Mouse (Mus musculus) MEL (cell line): ENCODE data around the gene Inpp1. TPM values are rescaled to one million over a fixed set of nuclear protein-coding genes. Genes with fewer than 3 reads are reported as not detected.

Experiments
- DNase-seq: peaks from one replicate; pipeline ENCODE4 v3.0.0; 2011; ENCODE audit warnings: low read depth, low spot score
- H3K27ac ChIP-seq: 2 replicates; pipeline ENCODE4 v1.5.1; 2012; ENCODE audit warnings: low read depth, mild to moderate bottlenecking, control low read depth, low read length, moderate library complexity; ENCODE audit not compliant: control insufficient read depth
- H3K27me3 ChIP-seq, 2 experiments: fragments of 150-350 bp in 1 of 2; sonication (generic) in 1 of 2; 2 replicates each; pipeline ENCODE4 v1.6.1; 2012; ENCODE audit warnings: low read length in 2 of 2, mild to moderate bottlenecking in 2 of 2, improper control_type of control experiment in 1 of 2, moderate library complexity in 1 of 2; ENCODE audit not compliant: insufficient read depth in 2 of 2, control insufficient read depth in 1 of 2
- H3K36me3 ChIP-seq, 2 experiments: 2 replicates each; pipeline ENCODE4 v1.6.1; 2012 to 2014; ENCODE audit warnings: low read length in 2 of 2, improper control_type of control experiment in 1 of 2, inconsistent platforms in 1 of 2, mild to moderate bottlenecking in 1 of 2; ENCODE audit not compliant: insufficient read depth in 2 of 2, control insufficient read depth in 1 of 2
- H3K4me1 ChIP-seq, 2 experiments: fragments of 150-350 bp in 1 of 2; sonication (generic) in 1 of 2; 2 replicates each; pipeline ENCODE4 v1.6.1; 2012; ENCODE audit warnings: low read length in 2 of 2, improper control_type of control experiment in 1 of 2, mild to moderate bottlenecking in 1 of 2; ENCODE audit not compliant: insufficient read depth in 2 of 2, control insufficient read depth in 1 of 2
- H3K4me3 ChIP-seq, 2 experiments: fragments of 150-350 bp in 1 of 2; sonication (generic) in 1 of 2; 2 replicates each; pipeline ENCODE4 v1.5.1; 2012; ENCODE audit warnings: low read depth in 2 of 2, low read length in 2 of 2, mild to moderate bottlenecking in 2 of 2, moderate library complexity in 2 of 2, control low read depth in 1 of 2, improper control_type of control experiment in 1 of 2; ENCODE audit not compliant: control insufficient read depth in 1 of 2, insufficient read depth in 1 of 2
- H3K79me2 ChIP-seq: 2 replicates; pipeline ENCODE4 v1.6.1; 2012; ENCODE audit warnings: mild to moderate bottlenecking, low read length, moderate library complexity; ENCODE audit not compliant: control insufficient read depth, poor library complexity, insufficient read depth
- H3K9ac ChIP-seq: 2 replicates; pipeline ENCODE4 v1.6.1; 2012; ENCODE audit warnings: low read depth, mild to moderate bottlenecking, control low read depth, low read length, moderate library complexity; ENCODE audit not compliant: control insufficient read depth, poor library complexity, severe bottlenecking
- H3K9me3 ChIP-seq: fragments of 150-350 bp; sonication (generic); replicated peaks from 2 replicates; pipeline ENCODE4 v1.6.1; 2012; ENCODE audit warnings: mild to moderate bottlenecking, low read length, improper control_type of control experiment, moderate library complexity; ENCODE audit not compliant: insufficient read depth
- BHLHE40 ChIP-seq: IDR thresholded peaks from 2 replicates; pipeline ENCODE4 v1.6.1; 2012; ENCODE audit warnings: low read depth, mild to moderate bottlenecking, inconsistent platforms, low read length, improper control_type of control experiment, borderline replicate concordance
- CHD1 ChIP-seq: IDR thresholded peaks from 2 replicates; pipeline ENCODE4 v1.6.1; 2012; ENCODE audit warnings: low read depth, mild to moderate bottlenecking, inconsistent platforms, low read length, improper control_type of control experiment
- E2F4 ChIP-seq: IDR thresholded peaks from 2 replicates; pipeline ENCODE4 v1.6.1; 2011; ENCODE audit warnings: low read depth, low read length, improper control_type of control experiment, borderline replicate concordance
- ELF1 ChIP-seq: IDR thresholded peaks from 2 replicates; pipeline ENCODE4 v1.6.1; 2014; ENCODE audit warnings: low read depth, mild to moderate bottlenecking, inconsistent platforms, low read length, improper control_type of control experiment, moderate library complexity
- EP300 ChIP-seq, 2 experiments: IDR thresholded peaks; 2 replicates each; pipeline ENCODE4 v1.6.1; 2011; ENCODE audit warnings: improper control_type of control experiment in 2 of 2, low read length in 2 of 2, low read depth in 1 of 2, mild to moderate bottlenecking in 1 of 2
- ETS1 ChIP-seq: IDR thresholded peaks from 2 replicates; pipeline ENCODE4 v1.6.1; 2012; ENCODE audit warnings: low read depth, mild to moderate bottlenecking, inconsistent platforms, low read length, improper control_type of control experiment, moderate library complexity
- GABPA ChIP-seq: IDR thresholded peaks from 2 replicates; pipeline ENCODE4 v1.6.1; 2012; ENCODE audit warnings: low read depth, mild to moderate bottlenecking, inconsistent platforms, low read length, improper control_type of control experiment, moderate library complexity
- GATA1 ChIP-seq: IDR thresholded peaks from 2 replicates; pipeline ENCODE4 v1.6.1; 2011; ENCODE audit warnings: low read depth, low read length, improper control_type of control experiment
- HCFC1 ChIP-seq: IDR thresholded peaks from 2 replicates; pipeline ENCODE4 v1.6.1; 2012; ENCODE audit warnings: low read depth, mild to moderate bottlenecking, inconsistent platforms, low read length, improper control_type of control experiment, moderate library complexity
- JUND ChIP-seq: IDR thresholded peaks from 2 replicates; pipeline ENCODE4 v1.6.1; 2011; ENCODE audit warnings: low read depth, mild to moderate bottlenecking, improper control_type of control experiment, low read length
- MAX ChIP-seq: IDR thresholded peaks from 2 replicates; pipeline ENCODE4 v1.6.1; 2011; ENCODE audit warnings: low read length, improper control_type of control experiment
- MAZ ChIP-seq: IDR thresholded peaks from 2 replicates; pipeline ENCODE4 v1.6.1; 2012; ENCODE audit warnings: low read depth, mild to moderate bottlenecking, inconsistent platforms, low read length, improper control_type of control experiment
- MEF2A ChIP-seq: IDR thresholded peaks from 2 replicates; pipeline ENCODE4 v1.6.1; 2014; ENCODE audit warnings: low read depth, mild to moderate bottlenecking, inconsistent platforms, low read length, improper control_type of control experiment; ENCODE audit not compliant: poor library complexity, insufficient replicate concordance, severe bottlenecking; ENCODE audit errors: extremely low read depth
- MXI1 ChIP-seq: IDR thresholded peaks from 2 replicates; pipeline ENCODE4 v1.6.1; 2011; ENCODE audit warnings: mild to moderate bottlenecking, low read depth, low read length, improper control_type of control experiment
- MYB ChIP-seq: IDR thresholded peaks from 2 replicates; pipeline ENCODE4 v1.6.1; 2011; ENCODE audit warnings: mild to moderate bottlenecking, low read depth, low read length, improper control_type of control experiment
- NELFE ChIP-seq: IDR thresholded peaks from 2 replicates; pipeline ENCODE4 v1.6.1; 2011; ENCODE audit warnings: low read depth, low read length, improper control_type of control experiment
- NRF1 ChIP-seq: IDR thresholded peaks from 2 replicates; pipeline ENCODE4 v1.6.1; 2014; ENCODE audit warnings: low read depth, mild to moderate bottlenecking, inconsistent platforms, low read length, improper control_type of control experiment, moderate library complexity; ENCODE audit not compliant: poor library complexity, insufficient read depth, severe bottlenecking
- POLR2A ChIP-seq, 2 experiments: IDR thresholded peaks; 2 replicates each; pipeline ENCODE4 v1.6.1; 2011 to 2012; ENCODE audit warnings: low read length in 2 of 2, mild to moderate bottlenecking in 2 of 2, control low read depth in 1 of 2, improper control_type of control experiment in 1 of 2, low read depth in 1 of 2, moderate library complexity in 1 of 2; ENCODE audit not compliant: control insufficient read depth in 1 of 2, insufficient read depth in 1 of 2, poor library complexity in 1 of 2
- POLR2AphosphoS2 ChIP-seq: IDR thresholded peaks from 2 replicates; pipeline ENCODE4 v1.6.1; 2011; ENCODE audit warnings: low read length, improper control_type of control experiment
- POLR2AphosphoS5 ChIP-seq: IDR thresholded peaks from 2 replicates; pipeline ENCODE4 v1.6.1; 2012; ENCODE audit warnings: low read depth, borderline replicate concordance, mild to moderate bottlenecking, inconsistent platforms, low read length, moderate library complexity, mixed read lengths
- RAD21 ChIP-seq: IDR thresholded peaks from 2 replicates; pipeline ENCODE4 v1.6.1; 2011; ENCODE audit warnings: mild to moderate bottlenecking, low read depth, low read length, improper control_type of control experiment
- RCOR1 ChIP-seq: IDR thresholded peaks from 2 replicates; pipeline ENCODE4 v1.6.1; 2012; ENCODE audit warnings: low read depth, mild to moderate bottlenecking, inconsistent platforms, low read length, improper control_type of control experiment
- SIN3A ChIP-seq: IDR thresholded peaks from 2 replicates; pipeline ENCODE4 v1.6.1; 2012; ENCODE audit warnings: low read length, improper control_type of control experiment, inconsistent platforms
- SMC3 ChIP-seq: IDR thresholded peaks from 2 replicates; pipeline ENCODE4 v1.6.1; 2011; ENCODE audit warnings: low read depth, low read length, improper control_type of control experiment
- TAL1 ChIP-seq: IDR thresholded peaks from 2 replicates; pipeline ENCODE4 v1.6.1; 2012; ENCODE audit warnings: mild to moderate bottlenecking, inconsistent platforms, low read length, moderate library complexity, mixed read lengths
- TBP ChIP-seq: IDR thresholded peaks from 2 replicates; pipeline ENCODE4 v1.8.0; 2011; ENCODE audit warnings: low read depth, low read length, improper control_type of control experiment
- TCF12 ChIP-seq: IDR thresholded peaks from 2 replicates; pipeline ENCODE4 v1.6.1; 2014; ENCODE audit warnings: low read depth, mild to moderate bottlenecking, inconsistent platforms, low read length, improper control_type of control experiment, moderate library complexity
- UBTF ChIP-seq: IDR thresholded peaks from 2 replicates; pipeline ENCODE4 v1.6.1; 2012; ENCODE audit warnings: low read depth, mild to moderate bottlenecking, inconsistent platforms, low read length, improper control_type of control experiment, moderate library complexity, borderline replicate concordance; ENCODE audit not compliant: insufficient read depth
- USF1 ChIP-seq: IDR thresholded peaks from 2 replicates; pipeline ENCODE4 v1.6.1; 2014; ENCODE audit warnings: low read depth, mild to moderate bottlenecking, inconsistent platforms, low read length, improper control_type of control experiment, moderate library complexity
- USF2 ChIP-seq, 2 experiments: IDR thresholded peaks; 2 replicates each; pipeline ENCODE4 v1.6.1; 2011 to 2012; ENCODE audit warnings: improper control_type of control experiment in 2 of 2, low read length in 2 of 2, borderline replicate concordance in 1 of 2, inconsistent platforms in 1 of 2, low read depth in 1 of 2, mild to moderate bottlenecking in 1 of 2; ENCODE audit not compliant: insufficient read depth in 1 of 2
- ZC3H11A ChIP-seq: IDR thresholded peaks from 2 replicates; pipeline ENCODE4 v1.6.1; 2012; ENCODE audit warnings: low read depth, mild to moderate bottlenecking, inconsistent platforms, low read length, improper control_type of control experiment
- ZKSCAN1 ChIP-seq: IDR thresholded peaks from 2 replicates; pipeline ENCODE4 v1.6.1; 2012; ENCODE audit warnings: low read depth, mild to moderate bottlenecking, inconsistent platforms, low read length, improper control_type of control experiment, moderate library complexity
- ZMIZ1 ChIP-seq: IDR thresholded peaks from 2 replicates; pipeline ENCODE4 v1.6.1; 2012; ENCODE audit warnings: low read depth, mild to moderate bottlenecking, inconsistent platforms, low read length, improper control_type of control experiment, moderate library complexity
- ZNF384 ChIP-seq: IDR thresholded peaks from 2 replicates; pipeline ENCODE4 v1.6.1; 2012; ENCODE audit warnings: low read depth, mild to moderate bottlenecking, inconsistent platforms, low read length, improper control_type of control experiment
- polyA plus RNA-seq, 2 experiments: library from polyadenylated mRNA; stranded (reverse) in 1 of 2; unstranded in 1 of 2; fragments of >175 nt in 1 of 2; fragments of >200 nt in 1 of 2; gene quantifications; 2 replicates each; pipeline versions ENCODE4 v1.2.1 to v1.2.4; 2012; ENCODE audit warnings: low replicate concordance in 2 of 2, low read depth in 1 of 2; ENCODE audit not compliant: insufficient read length in 2 of 2, insufficient read depth in 1 of 2, missing spikeins in 1 of 2
- total RNA-seq: library from RNA; depleted of rRNA; stranded (reverse); fragments of 300-350 nt; gene quantifications from 2 replicates; pipeline ENCODE4 v1.2.3, GENCODE M21; 2012

Inpp1 gene
- total and polyA plus RNA-seq, 3 experiments = 0.96 to 5.9 TPM; not detected in 1

DNA sequence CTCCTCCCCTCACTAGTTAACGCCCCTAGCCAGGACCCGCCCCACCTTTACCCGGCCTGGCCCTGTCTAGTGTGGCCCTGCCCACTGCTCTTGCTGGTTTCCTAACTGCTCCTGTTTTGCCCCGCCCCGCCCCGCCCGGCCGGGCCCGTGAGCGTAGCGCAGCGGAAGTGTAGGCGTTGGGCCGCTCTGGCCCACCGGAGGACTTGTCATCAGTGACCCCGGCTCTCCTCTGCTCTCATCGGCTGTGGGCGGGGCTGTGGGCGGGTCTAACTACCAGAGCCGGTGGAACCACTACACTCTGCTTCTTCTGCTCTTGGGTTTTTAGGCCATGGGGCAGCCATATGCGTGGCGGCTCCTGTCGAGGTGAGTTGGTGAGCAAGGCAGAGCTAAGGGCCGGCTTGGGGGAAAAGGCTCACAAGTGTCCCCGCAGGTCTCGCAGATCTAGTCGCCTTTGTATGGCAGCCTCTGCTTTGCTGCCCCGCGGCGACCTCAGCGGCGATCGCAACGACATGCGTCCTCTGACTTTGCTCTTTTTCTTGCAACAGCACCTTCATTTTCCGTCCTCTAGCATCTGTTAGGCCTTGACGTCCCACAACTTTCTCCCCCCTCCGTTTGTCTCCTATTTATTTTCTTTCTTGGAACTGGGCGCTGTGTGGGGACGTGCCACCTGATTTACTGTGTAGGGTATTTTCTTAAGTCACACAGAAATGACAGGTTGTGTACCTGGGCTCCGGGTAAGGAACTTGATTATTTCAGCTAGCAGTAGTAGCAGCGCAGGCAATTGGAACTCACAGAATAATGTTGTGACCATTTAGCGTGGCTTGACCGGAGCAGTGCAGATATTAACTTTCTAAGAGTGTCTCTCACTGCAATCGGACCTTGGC lies 27.5 kb upstream of the Inpp1 start, which contains the start of gene Hibch:
Gene Hibch (plus strand): TSS at position 148 of the 884 bp plus-strand sequence.
- Histone ChIP-seq H3K27me3 (no peaks in the 10 kb centered on the region), H3K9ac (peak within 1 kb of the TSS; percentile 97), H3K4me3 (peak within 1 kb of the TSS; percentile 93 to 97), H3K4me1 (peaks cover 3 to 17% of the 10 kb centered on the region in 2 experiments; a peak in 3 of 4 replicates), H3K36me3 (peaks cover 0 to 12% of the 10 kb centered on the region in 2 experiments; a peak in 2 of 4 replicates), H3K27ac (peak within 1 kb of the TSS; percentile 83), H3K79me2 (peaks cover 8% of the 10 kb centered on the region), H3K9me3 (no peaks in the 10 kb centered on the region)
- peak; percentile 99 for DNase-seq
- TF ChIP-seq MYB (peak; percentile 33; the same call in 1 of the 2 replicates), USF2 (IDR thresholded peaks at IDR 0.05; ENCODE audit: borderline replicate concordance in 1 of 2, insufficient read depth in 1 of 2, low read depth in 1 of 2, low read length in 2 of 2) (no peak), GATA1 (no peak), ETS1 (peak; percentile 52; the same call in 1 of the 2 replicates), POLR2AphosphoS2 (peak; percentile 90), MAX (peak; percentile 58; the same call in 1 of the 2 replicates), E2F4 (no peak), TBP (peak; percentile 86), RCOR1 (0 out of 2 replicates have a peak, but pooled peaks have one; percentile 10), POLR2A (IDR thresholded peaks at IDR 0.05; ENCODE audit: control insufficient read depth in 1 of 2, insufficient read depth in 1 of 2, low read depth in 1 of 2, low read length in 2 of 2, poor library complexity in 1 of 2) (peak; percentile 66 to 95; a peak in 3 of 4 replicates), MAZ (peak; percentile 97), TAL1 (no peak), TCF12 (no peak; the same call in none of the 2 replicates), SMC3 (no peak), RAD21 (no peak), BHLHE40 (peak; percentile 65; the same call in 1 of the 2 replicates), JUND (no peak), ZKSCAN1 (no peak), MXI1 (peak; percentile 74), NELFE (peak; percentile 95), POLR2AphosphoS5 (no peak), USF1 (peak; percentile 44), GABPA (peak; percentile 73; the same call in 1 of the 2 replicates), ELF1 (peak; percentile 87), UBTF (no peak), ZC3H11A (no peak), NRF1 (0 out of 2 replicates have a peak, but pooled peaks have one; percentile 1), HCFC1 (peak; percentile 89), SIN3A (peak; percentile 69), MEF2A (peak; percentile 48; the same call in 1 of the 2 replicates), EP300 (IDR thresholded peaks at IDR 0.05; ENCODE audit: low read depth in 1 of 2, low read length in 2 of 2) (peak in 1 of 2 experiments; percentile 31; a peak in 2 of 4 replicates), ZMIZ1 (peak; percentile 88), ZNF384 (0 out of 2 replicates have a peak, but pooled peaks have one; percentile 25), CHD1 (no peak; the same call in 1 of the 2 replicates)
